Comparison of ENCODE assay signal across 32 mouse cellular contexts in genomic region chr3:63182411-63183166, GRCm38 (mm10). TPM values are rescaled to one million over a fixed set of nuclear protein-coding genes. Genes with fewer than 3 reads are reported as not detected.
DNase-seq lines count a peak whose midpoint lies in the region; ATAC-seq lines count a peak whose summit lies in the region.
"Had no signal": no experiment of that assay in that cellular context is flagged by ENCODE, and none has a peak within 500 bp of the region (broad histone marks: within the 10 kb centered on the region; RNA-seq: fewer than 3 reads in every experiment).

No protein-coding gene starts in this region.

- no peaks in the 10 kb centered on the region for H3K27me3 ChIP-seq in embryonic facial prominence, embryonic 15.5 days
- no peaks in the 10 kb centered on the region for H3K27me3 ChIP-seq in limb, embryonic 12.5 days
- H3K27me3 ChIP-seq in hindbrain, embryonic 13.5 days, result no peaks in the 10 kb centered on the region
- H3K27me3 ChIP-seq: heart, embryonic 15.5 days; hindbrain, embryonic 15.5 days; liver, embryonic 12.5 days; megakaryocyte, embryonic 14.5 days; midbrain, embryonic 12.5 days; neural tube, embryonic 12.5 days had no signal

- peak; percentile 78 for ATAC-seq in embryonic facial prominence, embryonic 15.5 days (ENCODE audit: insufficient number of reproducible peaks, low FRiP score, low TSS enrichment, low read depth)
- ATAC-seq in limb, embryonic 12.5 days (ENCODE audit: insufficient number of reproducible peaks, insufficient read depth, low FRiP score, low TSS enrichment, low read depth), result no peak
- ATAC-seq in hindbrain, embryonic 13.5 days (ENCODE audit: low FRiP score), result no peak
- ATAC-seq: forebrain, embryonic 14.5 days; liver, embryonic 12.5 days; liver, postnatal 0 days; lung, postnatal 0 days; Patski had no signal

- no peak overlapping the region for H3K4me3 ChIP-seq in embryonic facial prominence, embryonic 15.5 days (replicated peaks)
- H3K4me3 ChIP-seq in limb, embryonic 12.5 days (replicated peaks), result no peak overlapping the region
- H3K4me3 ChIP-seq in hindbrain, embryonic 13.5 days, result no peak overlapping the region
- H3K4me3 ChIP-seq: heart, embryonic 10.5 days; heart, embryonic 15.5 days; hindbrain, embryonic 15.5 days; liver, embryonic 12.5 days; megakaryocyte, embryonic 14.5 days; midbrain, embryonic 12.5 days; myocyte; neural tube, embryonic 12.5 days had no signal

- H3K36me3 ChIP-seq in embryonic facial prominence, embryonic 15.5 days, result no peaks in the 10 kb centered on the region
- no peaks in the 10 kb centered on the region for H3K36me3 ChIP-seq in limb, embryonic 12.5 days
- no peaks in the 10 kb centered on the region for H3K36me3 ChIP-seq in hindbrain, embryonic 13.5 days
- H3K36me3 ChIP-seq: G1E; heart, embryonic 10.5 days; heart, embryonic 15.5 days; hindbrain, embryonic 15.5 days; liver, embryonic 12.5 days; midbrain, embryonic 12.5 days; neural tube, embryonic 12.5 days had no signal

- DNase-seq in 3T3-L1 (ENCODE audit: low read depth, low spot score), result peak; percentile 36
- DNase-seq in NIH3T3 (ENCODE audit: low read depth), result peak; percentile 39
- no peak for DNase-seq in adrenal gland, postnatal 25 days
- no peak for DNase-seq in lung, adult 18-20 months
- DNase-seq: adrenal gland, postnatal 14 days; cerebellum, adult 11-12 months; cerebellum, postnatal 10 days; gastrocnemius, postnatal 25 days; heart, adult 11 months; heart, postnatal 36 days; kidney, postnatal 10 days; liver, postnatal 0 days; lung, postnatal 4 days; right cerebral cortex, adult 18-20 months; thymus, adult 2 months; thymus, postnatal 36 days had no signal

- H3K9ac ChIP-seq in embryonic facial prominence, embryonic 15.5 days, result no peak overlapping the region
- no peak overlapping the region for H3K9ac ChIP-seq in limb, embryonic 12.5 days (replicated peaks)
- H3K9ac ChIP-seq in hindbrain, embryonic 13.5 days, result no peak overlapping the region
- H3K9ac ChIP-seq: heart, embryonic 15.5 days; hindbrain, embryonic 15.5 days; liver, embryonic 12.5 days; liver, postnatal 0 days; midbrain, embryonic 12.5 days; neural tube, embryonic 12.5 days had no signal

- WGBS in embryonic facial prominence, embryonic 15.5 days, result 29% methylated on average over 5 of the region's 5 CpGs
- WGBS in limb, embryonic 12.5 days, result 46% methylated on average over 5 of the region's 5 CpGs
- 86% methylated on average over 5 of the region's 5 CpGs for WGBS in hindbrain, embryonic 13.5 days

- H3K27ac ChIP-seq in embryonic facial prominence, embryonic 15.5 days (replicated peaks), result peak overlapping the region; percentile 73
- H3K27ac ChIP-seq in limb, embryonic 12.5 days, result peak overlapping the region; percentile 54; the same call in 1 of the 2 replicates
- H3K27ac ChIP-seq in hindbrain, embryonic 13.5 days, result no peak overlapping the region
- H3K27ac ChIP-seq: heart, embryonic 10.5 days; heart, embryonic 15.5 days; hindbrain, embryonic 15.5 days; liver, embryonic 12.5 days; midbrain, embryonic 12.5 days; neural tube, embryonic 12.5 days had no signal

- H3K4me2 ChIP-seq in embryonic facial prominence, embryonic 15.5 days (replicated peaks), result no peak overlapping the region
- H3K4me2 ChIP-seq in limb, embryonic 12.5 days, result no peak overlapping the region
- no peak overlapping the region for H3K4me2 ChIP-seq in hindbrain, embryonic 13.5 days
- H3K4me2 ChIP-seq: heart, embryonic 15.5 days; hindbrain, embryonic 15.5 days; liver, embryonic 12.5 days; midbrain, embryonic 12.5 days; neural tube, embryonic 12.5 days had no signal

- H3K4me1 ChIP-seq in embryonic facial prominence, embryonic 15.5 days, result peaks cover 8% of the 10 kb centered on the region
- H3K4me1 ChIP-seq in limb, embryonic 12.5 days (replicated peaks), result peaks cover 12% of the 10 kb centered on the region; the same call in 1 of the 2 replicates
- no peaks in the 10 kb centered on the region for H3K4me1 ChIP-seq in hindbrain, embryonic 13.5 days (replicated peaks)
- H3K4me1 ChIP-seq: heart, embryonic 10.5 days; heart, embryonic 15.5 days; hindbrain, embryonic 15.5 days; liver, embryonic 12.5 days; megakaryocyte, embryonic 14.5 days; midbrain, embryonic 12.5 days; neural tube, embryonic 12.5 days had no signal

- no peaks in the 10 kb centered on the region for H3K9me3 ChIP-seq in embryonic facial prominence, embryonic 15.5 days (replicated peaks)
- H3K9me3 ChIP-seq in limb, embryonic 12.5 days, result no peaks in the 10 kb centered on the region
- no peaks in the 10 kb centered on the region for H3K9me3 ChIP-seq in hindbrain, embryonic 13.5 days
- H3K9me3 ChIP-seq: G1E; heart, embryonic 10.5 days; heart, embryonic 15.5 days; hindbrain, embryonic 15.5 days; liver, embryonic 12.5 days; midbrain, embryonic 12.5 days; neural tube, embryonic 12.5 days had no signal

RNA-seq across cellular contexts. Expression of gene Mme, which starts 58.7 kb away (rescaled TPM):
- 42.0 and 48.7 TPM in 2 replicates for polyA plus RNA-seq in embryonic facial prominence, embryonic 15.5 days (2015; fragmentation: Nextera tagmentation; extraction: Ambion mirVana)
- 30.9 and 33.7 TPM in 2 replicates for polyA plus RNA-seq in limb, embryonic 12.5 days (2016; fragmentation: Nextera tagmentation; extraction: Ambion mirVana)
- 24.1 and 26.4 TPM in 2 replicates for total RNA-seq in adrenal gland, postnatal 25 days (2021)
- 4.1 and 4.5 TPM in 2 replicates for polyA plus RNA-seq in hindbrain, embryonic 13.5 days (2015; fragmentation: Nextera tagmentation; extraction: Ambion mirVana)
- polyA plus RNA-seq: C2C12, G1E, myocyte had no signal

Comparison
In these comparisons a context has a peak if more than half of its experiments do, and no peak if none do; other contexts are left out.
1. DNase-seq: peak in 3T3-L1 (single experiment) and NIH3T3 (single experiment); none in adrenal gland, postnatal 25 days (single experiment) and lung, adult 18-20 months (0 of 2).